ENCODE assay signal across 1 mouse cellular context in genomic region chr2:25252331-25252730, GRCm38 (mm10).
TF ChIP-seq lines count a peak whose summit lies in the region.

No protein-coding gene starts in this region.

TF ChIP-seq in CH12.LX, 34 proteins besides CTCF, POLR2A, EP300 and RAD21:
- TF ChIP-seq MAZ (IDR thresholded peaks at IDR 0.05; ENCODE audit: low read depth, low read length), result no peak
- no peak for TF ChIP-seq PAX5 (IDR thresholded peaks at IDR 0.05; ENCODE audit: low read length)
- TF ChIP-seq SMC3 (IDR thresholded peaks at IDR 0.05; ENCODE audit: low read depth, low read length), result peak; percentile 68
